Mouse (Mus musculus): ENCODE measurements around the gene Olfr1029.

Olfr1029 gene

DNA sequence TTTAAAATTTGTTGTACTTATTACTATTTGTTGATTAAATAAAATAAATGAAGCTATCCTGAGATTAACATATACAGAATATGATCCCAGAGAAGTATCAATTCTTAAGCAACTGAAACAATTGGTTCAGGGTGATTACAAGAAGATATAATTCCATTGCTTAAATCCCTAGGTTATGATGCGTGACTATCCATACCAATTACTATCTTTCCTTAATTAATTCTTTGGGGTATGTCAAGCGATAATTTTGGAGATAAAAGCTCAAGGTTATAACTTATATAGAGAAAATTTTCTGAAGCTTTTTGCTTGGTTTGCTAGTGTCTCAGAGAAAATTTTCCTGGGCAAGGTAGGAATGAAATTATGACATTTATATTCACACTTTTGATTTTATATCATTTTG is at the start of gene Olfr1029:
TSS of gene Olfr1029 (plus strand) at position 301 of the 400 bp plus-strand sequence.
- DNase-seq: no peak

DNA sequence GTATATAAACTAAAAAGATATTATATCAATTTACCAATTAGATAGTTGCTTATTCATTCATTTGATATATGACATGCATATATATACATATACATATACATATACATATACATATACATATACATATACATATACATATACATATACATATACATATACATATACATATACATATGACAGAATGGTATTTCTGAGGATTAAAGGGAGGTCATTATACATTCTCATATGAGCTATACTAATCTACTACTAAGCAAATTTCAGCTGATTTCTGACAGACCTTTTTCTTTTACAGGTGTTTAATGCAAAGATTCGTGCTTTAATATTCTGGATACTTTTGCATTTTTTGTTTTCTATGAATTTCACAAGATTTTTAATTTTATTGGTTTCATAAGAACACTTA is 23.6 kb upstream of the Olfr1029 start, which contains the start of gene Olfr1028:
TSS of gene Olfr1028 (plus strand) at position 301 of the 400 bp plus-strand sequence.
- DNase-seq: no peak

DNA sequence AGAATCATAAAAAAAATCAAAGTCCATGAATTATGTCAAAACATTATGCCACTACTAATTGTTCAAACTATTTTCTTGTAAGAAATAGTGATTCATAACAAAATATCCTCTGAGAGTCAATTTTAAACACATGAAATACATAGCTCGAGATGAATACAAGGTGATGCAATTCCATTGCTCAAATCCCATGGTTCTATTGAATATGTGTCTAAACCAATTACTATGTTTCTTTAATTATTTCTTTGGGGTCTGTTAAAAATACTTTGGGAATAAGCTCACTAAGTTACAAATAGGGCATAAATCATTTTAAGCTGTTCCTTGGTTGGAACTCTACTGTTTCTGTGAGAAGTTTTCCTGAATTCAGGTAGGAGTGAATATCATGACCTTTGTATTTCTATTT is 5.3 kb downstream of the Olfr1029 start, which contains the start of gene Olfr1030:
TSS of gene Olfr1030 (plus strand) at position 301 of the 400 bp plus-strand sequence.
- DNase-seq: no peak

DNA sequence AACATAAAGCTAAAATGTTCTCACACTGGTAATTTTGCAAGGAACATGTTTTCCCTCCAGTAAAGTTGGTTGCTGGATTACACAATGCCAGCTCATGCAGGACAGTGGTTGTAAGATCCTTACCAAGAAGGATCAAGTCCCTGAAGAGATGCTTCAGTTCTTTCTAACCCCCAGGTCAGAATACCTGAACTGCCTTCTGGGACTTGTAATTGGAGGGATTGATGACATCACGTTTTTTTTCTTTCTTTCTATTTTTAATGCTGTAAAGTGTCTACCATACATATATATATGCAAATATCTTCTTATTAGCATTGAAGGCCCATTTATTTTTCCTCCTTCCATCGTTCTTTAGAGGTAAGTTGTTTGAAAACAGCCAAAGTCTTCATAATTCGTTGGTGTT is 16.3 kb downstream of the Olfr1029 start, which contains the start of gene Olfr1031:
TSS of gene Olfr1031 (plus strand) at position 301 of the 400 bp plus-strand sequence.
- DNase-seq: no peak

DNA sequence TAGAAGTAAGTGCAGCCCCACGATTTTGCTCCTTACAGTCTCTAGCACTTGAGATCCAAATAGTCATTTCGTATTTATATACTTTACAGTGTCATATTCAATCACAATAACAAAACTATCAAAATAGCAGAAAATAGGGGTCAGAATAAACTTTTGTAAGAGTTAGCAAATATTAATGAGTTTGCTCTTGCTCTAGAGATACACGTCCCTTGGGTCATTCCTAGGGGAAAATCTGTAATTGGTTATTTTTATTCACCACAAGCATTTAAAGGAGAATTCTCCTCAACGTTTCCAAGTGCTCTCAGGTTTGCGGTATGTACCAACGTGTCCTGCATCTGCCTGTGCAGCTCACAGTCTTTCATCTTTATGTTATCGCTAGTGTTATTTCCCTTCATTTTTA is 31.5 kb downstream of the Olfr1029 start, which contains the start of gene Olfr1032:
TSS of gene Olfr1032 (plus strand) at position 301 of the 400 bp plus-strand sequence.
- no peak for DNase-seq

DNA sequence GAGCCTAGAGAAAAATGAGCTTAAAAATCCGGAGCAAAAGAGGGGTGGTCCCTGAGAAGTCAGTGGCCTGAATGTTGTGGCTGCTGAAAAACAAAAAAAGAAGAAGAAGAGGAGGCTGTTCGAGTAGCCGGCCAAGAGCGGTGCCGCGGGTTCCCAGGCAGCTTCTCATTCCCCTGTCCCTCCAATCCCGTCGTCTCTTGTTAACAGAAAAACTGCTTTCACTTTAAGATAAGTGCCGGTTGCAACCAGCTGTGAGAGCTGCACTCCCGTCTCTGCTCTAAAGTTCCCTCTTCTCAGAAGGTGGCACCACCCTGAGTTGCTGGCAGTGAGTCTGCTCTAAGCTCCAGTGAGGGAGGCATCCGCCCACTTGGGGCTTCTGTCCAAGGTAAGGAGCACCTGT is 46.7 kb downstream of the Olfr1029 start, which contains the start of gene Olfr1033:
TSS of gene Olfr1033 (plus strand) at position 228 of the 400 bp plus-strand sequence.
- peak; percentile 97 for DNase-seq

DNA sequence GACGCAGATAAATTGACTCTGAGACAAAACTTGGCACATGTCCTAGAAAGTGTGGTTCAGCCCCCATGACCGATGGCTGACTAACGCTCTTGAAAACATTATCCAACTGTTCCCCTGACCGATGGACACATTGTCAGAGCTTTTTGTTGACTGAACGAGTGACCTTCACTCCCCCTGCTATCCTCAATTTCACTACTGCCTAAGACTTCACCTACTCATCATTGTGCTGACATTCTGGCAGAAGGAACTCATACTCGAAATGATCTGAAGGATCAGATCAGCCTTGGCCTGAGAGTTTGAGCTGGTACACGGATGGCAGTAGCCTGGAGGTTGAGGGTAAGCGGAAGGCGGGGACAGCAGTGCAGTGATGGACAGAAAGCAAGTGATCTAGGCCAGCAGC is 47.8 kb downstream of the Olfr1029 start:
- DNase-seq: peak; percentile 79
